23 mouse cellular contexts compared by ENCODE assay signal in genomic region chr11:83576927-83577555, GRCm38 (mm10). TPM values are rescaled to one million over a fixed set of nuclear protein-coding genes. Genes with fewer than 3 reads are reported as not detected.
DNase-seq lines count a peak whose midpoint lies in the region; ATAC-seq and TF ChIP-seq lines count a peak whose summit lies in the region.
"Had no signal": no experiment of that assay in that cellular context is flagged by ENCODE, and none has a peak within 500 bp of the region (broad histone marks: within the 10 kb centered on the region; RNA-seq: fewer than 3 reads in every experiment).

No protein-coding gene starts in this region.

- WGBS in heart, embryonic 12.5 days: 77% methylated on average over 4 of the region's 4 CpGs
- WGBS in stomach, postnatal 0 days: 73% methylated on average over 4 of the region's 4 CpGs

- peak; percentile 26 for DNase-seq in heart, adult 8-10 months (ENCODE audit: low spot score)
- DNase-seq in CH12.LX (ENCODE audit: extremely low read depth): no peak
- DNase-seq in stomach, postnatal 0 days (ENCODE audit: low spot score): no peak
- no peak for DNase-seq in kidney, adult 9 months
- no peak for DNase-seq in gastrocnemius, adult 18-20 months (ENCODE audit: low spot score)
- DNase-seq: cerebellum, adult 18-20 months; lung, adult 2 months; spleen, adult 18-20 months; thymus, postnatal 25 days had no signal

- H3K9ac ChIP-seq in heart, embryonic 12.5 days: no peak overlapping the region
- H3K9ac ChIP-seq in CH12.LX (ENCODE audit: insufficient read depth, low read depth): no peak overlapping the region
- no peak overlapping the region for H3K9ac ChIP-seq in stomach, postnatal 0 days (ENCODE audit: low read length)
- H3K9ac ChIP-seq: heart, embryonic 13.5 days; hindbrain, embryonic 12.5 days had no signal

- H3K27ac ChIP-seq in heart, embryonic 12.5 days (ENCODE audit: poor library complexity, severe bottlenecking): no peak overlapping the region
- H3K27ac ChIP-seq in CH12.LX (ENCODE audit: insufficient read depth, low read depth): no peak overlapping the region
- no peak overlapping the region for H3K27ac ChIP-seq in stomach, postnatal 0 days (replicated peaks)
- H3K27ac ChIP-seq: heart, embryonic 13.5 days; hindbrain, embryonic 12.5 days; left cerebral cortex, adult 2 months had no signal

- no peak overlapping the region for H3K4me3 ChIP-seq in heart, embryonic 12.5 days
- no peak overlapping the region for H3K4me3 ChIP-seq in CH12.LX (replicated peaks in 1 of 3; ENCODE audit: low read depth in 2 of 3, low read length in 2 of 3, poor library complexity in 1 of 3)
- H3K4me3 ChIP-seq in myocyte: no peak overlapping the region
- no peak overlapping the region for H3K4me3 ChIP-seq in stomach, postnatal 0 days (ENCODE audit: low read depth, low read length)
- H3K4me3 ChIP-seq: heart, embryonic 13.5 days; hindbrain, embryonic 12.5 days; left cerebral cortex, adult 2 months; megakaryocyte, embryonic 14.5 days had no signal

- no peak; the same call in none of the 2 replicates for TF ChIP-seq RAD21 in CH12.LX (IDR thresholded peaks at IDR 0.05; ENCODE audit: low read depth, low read length)

- H3K79me2 ChIP-seq in CH12.LX (replicated peaks; ENCODE audit: control insufficient read depth, extremely low read depth, insufficient read depth, poor library complexity, severe bottlenecking) (no peaks in the 10 kb centered on the region), myocyte (ENCODE audit: control insufficient read depth, insufficient read depth) (no peaks in the 10 kb centered on the region)

- no peaks in the 10 kb centered on the region for H3K9me3 ChIP-seq in heart, embryonic 12.5 days (replicated peaks)
- H3K9me3 ChIP-seq in CH12.LX (replicated peaks; ENCODE audit: low read length): no peaks in the 10 kb centered on the region
- H3K9me3 ChIP-seq in stomach, postnatal 0 days (ENCODE audit: control insufficient read depth, low read length): no peaks in the 10 kb centered on the region
- H3K9me3 ChIP-seq: heart, embryonic 13.5 days; hindbrain, embryonic 12.5 days; megakaryocyte, embryonic 14.5 days had no signal

- dilution Hi-C loops in CH12.LX (cut with MboI; ENCODE audit: extremely low pct_ligation_motif_present, extremely low pct_unique_long_range_greater_than_20kb, low sequenced_read_pairs): no loop called here

- H3K36me3 ChIP-seq in heart, embryonic 12.5 days: no peaks in the 10 kb centered on the region
- H3K36me3 ChIP-seq in CH12.LX (replicated peaks in 1 of 2; ENCODE audit: control insufficient read depth in 1 of 2, insufficient read depth in 1 of 2, low read length in 1 of 2): no peaks in the 10 kb centered on the region
- H3K36me3 ChIP-seq in myocyte (ENCODE audit: control insufficient read depth, insufficient read depth): no peaks in the 10 kb centered on the region
- H3K36me3 ChIP-seq in stomach, postnatal 0 days (ENCODE audit: control insufficient read depth, insufficient read depth, low read length): no peaks in the 10 kb centered on the region
- H3K36me3 ChIP-seq: heart, embryonic 13.5 days; hindbrain, embryonic 12.5 days had no signal

- no peaks in the 10 kb centered on the region for H3K27me3 ChIP-seq in heart, embryonic 12.5 days (replicated peaks)
- no peaks in the 10 kb centered on the region for H3K27me3 ChIP-seq in CH12.LX (replicated peaks)
- H3K27me3 ChIP-seq in myocyte (ENCODE audit: control insufficient read depth, insufficient read depth, insufficient read length): no peaks in the 10 kb centered on the region
- no peaks in the 10 kb centered on the region for H3K27me3 ChIP-seq in stomach, postnatal 0 days (ENCODE audit: control insufficient read depth, insufficient read depth, low read length)
- H3K27me3 ChIP-seq: heart, embryonic 13.5 days; hindbrain, embryonic 12.5 days; Patski had no signal

- TF ChIP-seq CTCF in CH12.LX (conservative IDR thresholded peaks at IDR 0.05 in 1 of 2, IDR thresholded peaks at IDR 0.05 in 1 of 2; ENCODE audit: low read depth in 2 of 2, low read length in 2 of 2): no peak
- TF ChIP-seq CTCF in stomach, postnatal 0 days (IDR thresholded peaks at IDR 0.05; ENCODE audit: low read depth): no peak

- H3K4me1 ChIP-seq in heart, embryonic 12.5 days (replicated peaks): no peaks in the 10 kb centered on the region
- peaks cover 10 to 38% of the 10 kb centered on the region in 2 experiments for H3K4me1 ChIP-seq in CH12.LX (ENCODE audit: control insufficient read depth in 1 of 2, insufficient read depth in 2 of 2)
- H3K4me1 ChIP-seq in stomach, postnatal 0 days (replicated peaks; ENCODE audit: control insufficient read depth, insufficient read depth): no peaks in the 10 kb centered on the region
- H3K4me1 ChIP-seq: heart, embryonic 13.5 days; hindbrain, embryonic 12.5 days had no signal

- no peak; the same call in 1 of the 2 replicates for TF ChIP-seq EP300 in CH12.LX (IDR thresholded peaks at IDR 0.05; ENCODE audit: low read length)
- no peak for TF ChIP-seq EP300 in stomach, postnatal 0 days (optimal IDR thresholded peaks at IDR 0.05)

- TF ChIP-seq POLR2A in CH12.LX (IDR thresholded peaks at IDR 0.05; ENCODE audit: low read depth, low read length) (no peak), myocyte (IDR thresholded peaks at IDR 0.05; ENCODE audit: insufficient read length, low read depth) (no peak)

- ATAC-seq in heart, embryonic 12.5 days (ENCODE audit: insufficient number of reproducible peaks, low FRiP score): no peak
- ATAC-seq in common myeloid progenitor, adult 5-6 weeks (replicated peaks; ENCODE audit: low read depth, poor library complexity, severe bottlenecking): peak; percentile 79
- ATAC-seq in stomach, postnatal 0 days (ENCODE audit: low FRiP score, low TSS enrichment): no peak
- ATAC-seq: forebrain, embryonic 14.5 days; Patski had no signal

- in situ Hi-C loops in CH12.LX (cut with MboI; ENCODE audit: low pct_ligation_motif_present, low pct_unique_long_range_greater_than_20kb, low sequenced_read_pairs): no loop called here

- H3ac ChIP-seq in myocyte (ENCODE audit: control insufficient read depth, insufficient read length): no peak overlapping the region

- H3K4me2 ChIP-seq in heart, embryonic 12.5 days: no peak overlapping the region
- H3K4me2 ChIP-seq in CH12.LX (ENCODE audit: insufficient read depth, low read depth, poor library complexity, severe bottlenecking): no peak overlapping the region
- H3K4me2 ChIP-seq in myocyte (ENCODE audit: low read depth): peak overlapping the region; percentile 61
- no peak overlapping the region for H3K4me2 ChIP-seq in stomach, postnatal 0 days (replicated peaks; ENCODE audit: low read depth)
- H3K4me2 ChIP-seq: heart, embryonic 13.5 days; hindbrain, embryonic 12.5 days had no signal

TF ChIP-seq in CH12.LX, 34 proteins besides CTCF, POLR2A, EP300 and RAD21 (continues in another document):
- TF ChIP-seq USF1 (IDR thresholded peaks at IDR 0.05; ENCODE audit: low read depth, low read length) (no peak), SMC3 (IDR thresholded peaks at IDR 0.05; ENCODE audit: low read depth, low read length) (0 out of 2 replicates have a peak, but pooled peaks have one; percentile 9), NRF1 (IDR thresholded peaks at IDR 0.05; ENCODE audit: low read depth, low read length) (no peak)

TF ChIP-seq in myocyte, 11 proteins besides CTCF, POLR2A, EP300 and RAD21:
- TF ChIP-seq MAX (IDR thresholded peaks at IDR 0.05; ENCODE audit: low read depth): no peak
- peak; percentile 98 for TF ChIP-seq CEBPB (IDR thresholded peaks at IDR 0.05; ENCODE audit: insufficient read depth, poor library complexity, severe bottlenecking)

RNA-seq across cellular contexts. Expression of gene Ccl9, which starts 1.4 kb away (rescaled TPM):
- 1 to 10 TPM; 4.4 to 9.5 (median 5.6) TPM for total RNA-seq in heart, adult 8-10 months (2022)
- 0.66 and 1.5 TPM in 2 replicates for polyA plus RNA-seq in heart, embryonic 12.5 days (2016; fragmentation: Nextera tagmentation; extraction: Ambion mirVana)
- 0.42 TPM in 1 of 2 replicates, not detected in the other for total RNA-seq in CH12.LX (2012; rRNA removed)
- 0.63 and 0.67 TPM in 2 replicates for total RNA-seq in CH12.LX (2014; rRNA removed)
- 0.64 and 0.81 TPM in 2 replicates for polyA plus RNA-seq in CH12.LX (2012; ENCODE audit: insufficient read length, low read depth)
- total RNA-seq in common myeloid progenitor, adult 5-6 weeks (2017): 81.3 and 91.6 TPM in 2 replicates
- 8.2 TPM for polyA plus RNA-seq in myocyte (2012; fragmentation: generic; extraction: Trizol)
- polyA plus RNA-seq in stomach, postnatal 0 days (2015; fragmentation: Nextera tagmentation; extraction: Ambion mirVana): 2.5 and 3.5 TPM in 2 replicates
- 1 to 10 TPM; 2.4 to 3.0 TPM for total RNA-seq in gastrocnemius, adult 18-20 months (2021)

RNA-seq across cellular contexts. Expression of gene Ccl6, which starts 15.8 kb away (rescaled TPM):
- 10 to 100 TPM in 2 of 4 experiments, 1 to 10 TPM in 2; 5.4 to 24.7 (median 9.6) TPM for total RNA-seq in heart, adult 8-10 months (2022)
- 0.86 and 1.5 TPM in 2 replicates for polyA plus RNA-seq in heart, embryonic 12.5 days (2016; fragmentation: Nextera tagmentation; extraction: Ambion mirVana)
- total RNA-seq in CH12.LX (2012; rRNA removed): 0.13 and 0.30 TPM in 2 replicates
- total RNA-seq in CH12.LX (2014; rRNA removed): 1.2 and 1.8 TPM in 2 replicates
- polyA plus RNA-seq in CH12.LX (2012; ENCODE audit: insufficient read length, low read depth): 0.93 and 1.3 TPM in 2 replicates
- total RNA-seq in common myeloid progenitor, adult 5-6 weeks (2017): 1.8 and 2.1 TPM in 2 replicates
- 0.04 TPM for polyA plus RNA-seq in myocyte (2012; fragmentation: generic; extraction: Trizol)
- polyA plus RNA-seq in stomach, postnatal 0 days (2015; fragmentation: Nextera tagmentation; extraction: Ambion mirVana): 57.9 and 58.5 TPM in 2 replicates
- 1 to 10 TPM; 3.8 to 6.5 TPM for total RNA-seq in gastrocnemius, adult 18-20 months (2021)
- polyA plus RNA-seq: Patski had no signal

RNA-seq across cellular contexts. Expression of gene Ccl5, which starts 46.7 kb away (rescaled TPM):
- total RNA-seq in heart, adult 8-10 months (2022): 1 to 10 TPM in 1 of 4 experiments, under 1 TPM in 1, not detected in 2; 0.76 to 1.1 TPM
- 0.53 TPM in 1 of 2 replicates, not detected in the other for polyA plus RNA-seq in heart, embryonic 12.5 days (2016; fragmentation: Nextera tagmentation; extraction: Ambion mirVana)
- total RNA-seq in CH12.LX (2012; rRNA removed) (0.68 TPM in 1 of 2 replicates, not detected in the other), CH12.LX (2014; rRNA removed) (0.60 TPM in 1 of 2 replicates, not detected in the other)
- polyA plus RNA-seq in CH12.LX (2012; ENCODE audit: insufficient read length, low read depth) (1.3 and 1.9 TPM in 2 replicates), myocyte (2012; fragmentation: generic; extraction: Trizol) (10.4 TPM)
- total RNA-seq in common myeloid progenitor, adult 5-6 weeks (2017): 2.1 and 6.3 TPM in 2 replicates
- polyA plus RNA-seq in stomach, postnatal 0 days (2015; fragmentation: Nextera tagmentation; extraction: Ambion mirVana): 0.33 and 1.1 TPM in 2 replicates
- total RNA-seq in gastrocnemius, adult 18-20 months (2021): not detected
- total RNA-seq: left cerebral cortex, adult 2 months; midbrain, postnatal 0 days had no signal
- polyA plus RNA-seq: hindbrain, embryonic 12.5 days; limb, embryonic 11.5 days; midbrain, postnatal 0 days; neural tube, embryonic 14.5 days had no signal

RNA-seq across cellular contexts. Expression of gene Heatr9, which starts 55.1 kb away (rescaled TPM):
- not detected for total RNA-seq in heart, adult 8-10 months (2022)
- not detected in 2 replicates for polyA plus RNA-seq in heart, embryonic 12.5 days (2016; fragmentation: Nextera tagmentation; extraction: Ambion mirVana)
- not detected in 2 replicates for total RNA-seq in CH12.LX (2012; rRNA removed)
- not detected in 2 replicates for total RNA-seq in CH12.LX (2014; rRNA removed)
- not detected in 2 replicates for polyA plus RNA-seq in CH12.LX (2012; ENCODE audit: insufficient read length, low read depth)
- total RNA-seq in common myeloid progenitor, adult 5-6 weeks (2017): not detected in 2 replicates
- 0.04 TPM for polyA plus RNA-seq in myocyte (2012; fragmentation: generic; extraction: Trizol)
- not detected in 2 replicates for polyA plus RNA-seq in stomach, postnatal 0 days (2015; fragmentation: Nextera tagmentation; extraction: Ambion mirVana)
- total RNA-seq in gastrocnemius, adult 18-20 months (2021): not detected
- total RNA-seq: layer of hippocampus, adult 8-10 months; left cerebral cortex, adult 2 months; midbrain, postnatal 0 days had no signal
- polyA plus RNA-seq: forebrain, embryonic 14.5 days; heart, embryonic 13.5 days; hindbrain, embryonic 12.5 days; intestine, embryonic 14.5 days; limb, embryonic 11.5 days; midbrain, postnatal 0 days; neural tube, embryonic 14.5 days; Patski had no signal
